Mouse (Mus musculus) heart, embryonic 13.5 days (tissue): ENCODE data around the gene Chd3. TPM values are rescaled to one million over a fixed set of nuclear protein-coding genes. Genes with fewer than 3 reads are reported as not detected.

Experiments
- ATAC-seq: fragments of 200-750 bp; cut with Nextera tagmentation; 2 replicates; pipeline ENCODE4 v1.8.0; 2017; ENCODE audit warnings: moderate TSS enrichment; ENCODE audit not compliant: insufficient number of reproducible peaks, low FRiP score, low TSS enrichment; ENCODE audit errors: extremely low read depth
- H3K27ac ChIP-seq: fragments of 300-500 bp; sonication (generic); replicated peaks from 2 replicates; pipeline ENCODE4 v1.5.1; 2015; ENCODE audit warnings: moderate library complexity, mild to moderate bottlenecking, inconsistent platforms
- H3K27me3 ChIP-seq: fragments of 300-500 bp; sonication (generic); replicated peaks from 2 replicates; pipeline ENCODE4 v1.6.1; 2015; ENCODE audit warnings: mild to moderate bottlenecking, inconsistent platforms
- H3K36me3 ChIP-seq: fragments of 300-500 bp; sonication (generic); 2 replicates; pipeline ENCODE4 v1.6.1; 2015; ENCODE audit warnings: mild to moderate bottlenecking, inconsistent platforms
- H3K4me1 ChIP-seq: fragments of 300-500 bp; sonication (generic); 2 replicates; pipeline ENCODE4 v1.6.1; 2015; ENCODE audit warnings: inconsistent platforms
- H3K4me2 ChIP-seq: fragments of 300-500 bp; sonication (generic); 2 replicates; pipeline ENCODE4 v1.6.1; 2015; ENCODE audit warnings: inconsistent platforms, mild to moderate bottlenecking, moderate library complexity
- H3K4me3 ChIP-seq: fragments of 300-500 bp; sonication (generic); 2 replicates; pipeline ENCODE4 v1.5.1; 2015; ENCODE audit warnings: moderate library complexity, mild to moderate bottlenecking, inconsistent platforms
- H3K9ac ChIP-seq: fragments of 300-500 bp; sonication (generic); 2 replicates; pipeline ENCODE4 v1.6.1; 2015; ENCODE audit warnings: inconsistent platforms, mild to moderate bottlenecking, moderate library complexity
- H3K9me3 ChIP-seq: fragments of 300-500 bp; sonication (generic); 2 replicates; pipeline ENCODE4 v1.6.1; 2016; ENCODE audit warnings: inconsistent platforms
- WGBS: fragments of 180-500 bp; shearing (Covaris S2); methylation state at CpG from one replicate; pipeline ENCODE4 v1.1.7; 2015; ENCODE audit warnings: mixed read lengths; 5-methylcytosine and 5-hydroxymethylcytosine counted together
- polyA plus RNA-seq: library from polyadenylated mRNA; unstranded; fragments of >200 nt; fragmentation: Nextera tagmentation; extraction: Ambion mirVana; gene quantifications from 2 replicates; pipeline ENCODE4 v1.2.1, GENCODE M21; 2015

Gene Chd3
- 18.0 and 18.8 TPM in 2 replicates for polyA plus RNA-seq

GRCm38 (mm10) chr11:69369215-69369989 lies at the start of gene Chd3:
TSS of gene Chd3 (minus strand) at chr11:69369406.
- Histone ChIP-seq H3K9ac (peak within 1 kb of the TSS; percentile 99), H3K27me3 (no peaks in the 10 kb centered on the region), H3K36me3 (peaks cover 18% of the 10 kb centered on the region), H3K4me3 (peak within 1 kb of the TSS; percentile 90), H3K4me2 (peak within 1 kb of the TSS; percentile 87), H3K27ac (peak within 1 kb of the TSS; percentile 97), H3K9me3 (no peaks in the 10 kb centered on the region), H3K4me1 (peaks cover 71% of the 10 kb centered on the region)
- WGBS: 5% methylated on average over 15 of the region's 34 CpGs
- ATAC-seq: no peak

- peak overlapping the region; percentile 98 for H3K9ac ChIP-seq
- H3K4me3 ChIP-seq: peak overlapping the region; percentile 85
- H3K36me3 ChIP-seq: peaks cover 7% of the 10 kb centered on the region
- peak overlapping the region; percentile 99 for H3K27ac ChIP-seq
- peaks cover 76% of the 10 kb centered on the region for H3K4me1 ChIP-seq
- peak; percentile 53; the same call in 1 of the 2 replicates for ATAC-seq
- peaks cover 24% of the 10 kb centered on the region for H3K27me3 ChIP-seq
- H3K9me3 ChIP-seq: no peaks in the 10 kb centered on the region
- under 1% methylated on average over 39 of the region's 39 CpGs for WGBS
- peak overlapping the region; percentile 99 for H3K4me2 ChIP-seq
Observed at GRCm38 (mm10) chr11:69417449-69418384, 48.5 kb upstream of the Chd3 start.

- no peak for ATAC-seq
- H3K4me3 ChIP-seq: peak overlapping the region; percentile 85
- H3K9me3 ChIP-seq: no peaks in the 10 kb centered on the region
- WGBS: 4% methylated on average over 8 of the region's 8 CpGs
- H3K4me1 ChIP-seq: peaks cover 83% of the 10 kb centered on the region
- H3K36me3 ChIP-seq: peaks cover 11% of the 10 kb centered on the region
- H3K9ac ChIP-seq: peak overlapping the region; percentile 98
- peak overlapping the region; percentile 99 for H3K27ac ChIP-seq
- peak overlapping the region; percentile 99 for H3K4me2 ChIP-seq
- H3K27me3 ChIP-seq: peaks cover 17% of the 10 kb centered on the region
Observed at GRCm38 (mm10) chr11:69416921-69417448, 47.8 kb upstream of the Chd3 start.

- H3K27ac ChIP-seq: peak overlapping the region; percentile 99
- ATAC-seq: no peak
- WGBS: 2% methylated on average over 4 of the region's 4 CpGs
- peaks cover 12% of the 10 kb centered on the region for H3K27me3 ChIP-seq
- H3K9me3 ChIP-seq: no peaks in the 10 kb centered on the region
- H3K36me3 ChIP-seq: peaks cover 11% of the 10 kb centered on the region
- peak overlapping the region; percentile 98 for H3K9ac ChIP-seq
- H3K4me2 ChIP-seq: peak overlapping the region; percentile 99
- peaks cover 86% of the 10 kb centered on the region for H3K4me1 ChIP-seq
- H3K4me3 ChIP-seq: peak overlapping the region; percentile 85
Observed at GRCm38 (mm10) chr11:69416509-69416908, 47.3 kb upstream of the Chd3 start.

GRCm38 (mm10) chr11:69415668-69416451 lies 46.7 kb upstream of the Chd3 start:
- peaks cover 6% of the 10 kb centered on the region for H3K27me3 ChIP-seq
- peak overlapping the region; percentile 98 for H3K9ac ChIP-seq
- peaks cover 11% of the 10 kb centered on the region for H3K36me3 ChIP-seq
- ATAC-seq: no peak
- 0% methylated on average over 8 of the region's 25 CpGs for WGBS
- peak overlapping the region; percentile 99 for H3K27ac ChIP-seq
- H3K4me1 ChIP-seq: peaks cover 80% of the 10 kb centered on the region
- H3K4me2 ChIP-seq: peak overlapping the region; percentile 99
- H3K9me3 ChIP-seq: no peaks in the 10 kb centered on the region
- peak overlapping the region; percentile 85 for H3K4me3 ChIP-seq

- Histone ChIP-seq H3K9me3 (no peaks in the 10 kb centered on the region), H3K4me1 (peaks cover 74% of the 10 kb centered on the region), H3K27me3 (peaks cover under 1% of the 10 kb centered on the region; the same call in 1 of the 2 replicates), H3K9ac (peak overlapping the region; percentile 98), H3K4me2 (peak overlapping the region; percentile 99), H3K4me3 (peak overlapping the region; percentile 85), H3K27ac (peak overlapping the region; percentile 99), H3K36me3 (peaks cover 11% of the 10 kb centered on the region)
- ATAC-seq: no peak
- 2% methylated on average over 3 of the region's 3 CpGs for WGBS
Observed at GRCm38 (mm10) chr11:69415327-69415667, 46.1 kb upstream of the Chd3 start.

GRCm38 (mm10) chr11:69414421-69415326 lies 45.5 kb upstream of the Chd3 start:
- Histone ChIP-seq H3K4me3 (peak overlapping the region; percentile 85), H3K9ac (peak overlapping the region; percentile 98), H3K27ac (peak overlapping the region; percentile 99), H3K27me3 (no peaks in the 10 kb centered on the region), H3K36me3 (peaks cover 11% of the 10 kb centered on the region), H3K4me1 (peaks cover 70% of the 10 kb centered on the region), H3K9me3 (no peaks in the 10 kb centered on the region), H3K4me2 (peak overlapping the region; percentile 99)
- WGBS: 33% methylated on average over 4 of the region's 4 CpGs
- ATAC-seq: no peak

GRCm38 (mm10) chr11:69413221-69414181 lies 44.3 kb upstream of the Chd3 start, which contains the start of gene Kdm6b:
TSS of gene Kdm6b (minus strand) at chr11:69413675.
- ATAC-seq: no peak
- Histone ChIP-seq H3K9ac (peak within 1 kb of the TSS; percentile 98), H3K27ac (peak within 1 kb of the TSS; percentile 99), H3K4me3 (peak within 1 kb of the TSS; percentile 85), H3K27me3 (no peaks in the 10 kb centered on the region), H3K4me1 (peaks cover 62% of the 10 kb centered on the region), H3K9me3 (no peaks in the 10 kb centered on the region), H3K36me3 (peaks cover 11% of the 10 kb centered on the region), H3K4me2 (peak within 1 kb of the TSS; percentile 99)
- 42% methylated on average over 12 of the region's 12 CpGs for WGBS

- Histone ChIP-seq H3K9me3 (no peaks in the 10 kb centered on the region), H3K36me3 (peaks cover 18% of the 10 kb centered on the region), H3K27ac (peak overlapping the region; percentile 99), H3K9ac (peak overlapping the region; percentile 98), H3K4me1 (peaks cover 62% of the 10 kb centered on the region), H3K27me3 (no peaks in the 10 kb centered on the region), H3K4me2 (peak overlapping the region; percentile 99), H3K4me3 (peak overlapping the region; percentile 70)
- no peak for ATAC-seq
- WGBS: 52% methylated on average over 7 of the region's 7 CpGs
Observed at GRCm38 (mm10) chr11:69412548-69412947, 43.3 kb upstream of the Chd3 start.
